Mouse (Mus musculus) MEL (cell line): ENCODE data around the gene Dcps.

Experiments used
- BHLHE40 ChIP-seq: IDR thresholded peaks from 2 replicates; pipeline ENCODE4 v1.6.1; 2012; ENCODE audit warnings: low read depth, mild to moderate bottlenecking, inconsistent platforms, low read length, improper control_type of control experiment, borderline replicate concordance
- CTCF ChIP-seq, 3 experiments: IDR thresholded peaks in 2 of 3; conservative IDR thresholded peaks in 1 of 3; 2 replicates each; pipeline ENCODE4 v1.5.1; 2011 to 2012; ENCODE audit warnings: low read length in 3 of 3, low read depth in 2 of 3, mild to moderate bottlenecking in 2 of 3, improper control_type of control experiment in 1 of 3, inconsistent platforms in 1 of 3, mixed read lengths in 1 of 3, moderate library complexity in 1 of 3; ENCODE audit not compliant: control insufficient read depth in 1 of 3, insufficient read depth in 1 of 3, poor library complexity in 1 of 3, severe bottlenecking in 1 of 3
- EP300 ChIP-seq, 2 experiments: IDR thresholded peaks; 2 replicates each; pipeline ENCODE4 v1.6.1; 2011; ENCODE audit warnings: improper control_type of control experiment in 2 of 2, low read length in 2 of 2, low read depth in 1 of 2, mild to moderate bottlenecking in 1 of 2
- GABPA ChIP-seq: IDR thresholded peaks from 2 replicates; pipeline ENCODE4 v1.6.1; 2012; ENCODE audit warnings: low read depth, mild to moderate bottlenecking, inconsistent platforms, low read length, improper control_type of control experiment, moderate library complexity
- GATA1 ChIP-seq: IDR thresholded peaks from 2 replicates; pipeline ENCODE4 v1.6.1; 2011; ENCODE audit warnings: low read depth, low read length, improper control_type of control experiment
- HCFC1 ChIP-seq: IDR thresholded peaks from 2 replicates; pipeline ENCODE4 v1.6.1; 2012; ENCODE audit warnings: low read depth, mild to moderate bottlenecking, inconsistent platforms, low read length, improper control_type of control experiment, moderate library complexity
- MAFK ChIP-seq: IDR thresholded peaks from 2 replicates; pipeline ENCODE4 v1.6.1; 2011; ENCODE audit warnings: low read depth, mild to moderate bottlenecking, low read length, improper control_type of control experiment, borderline replicate concordance
- MXI1 ChIP-seq: IDR thresholded peaks from 2 replicates; pipeline ENCODE4 v1.6.1; 2011; ENCODE audit warnings: mild to moderate bottlenecking, low read depth, low read length, improper control_type of control experiment
- POLR2A ChIP-seq, 2 experiments: IDR thresholded peaks; 2 replicates each; pipeline ENCODE4 v1.6.1; 2011 to 2012; ENCODE audit warnings: low read length in 2 of 2, mild to moderate bottlenecking in 2 of 2, control low read depth in 1 of 2, improper control_type of control experiment in 1 of 2, low read depth in 1 of 2, moderate library complexity in 1 of 2; ENCODE audit not compliant: control insufficient read depth in 1 of 2, insufficient read depth in 1 of 2, poor library complexity in 1 of 2
- RAD21 ChIP-seq: IDR thresholded peaks from 2 replicates; pipeline ENCODE4 v1.6.1; 2011; ENCODE audit warnings: mild to moderate bottlenecking, low read depth, low read length, improper control_type of control experiment
- SIN3A ChIP-seq: IDR thresholded peaks from 2 replicates; pipeline ENCODE4 v1.6.1; 2012; ENCODE audit warnings: low read length, improper control_type of control experiment, inconsistent platforms
- SMC3 ChIP-seq: IDR thresholded peaks from 2 replicates; pipeline ENCODE4 v1.6.1; 2011; ENCODE audit warnings: low read depth, low read length, improper control_type of control experiment
- USF1 ChIP-seq: IDR thresholded peaks from 2 replicates; pipeline ENCODE4 v1.6.1; 2014; ENCODE audit warnings: low read depth, mild to moderate bottlenecking, inconsistent platforms, low read length, improper control_type of control experiment, moderate library complexity
- ZNF384 ChIP-seq: IDR thresholded peaks from 2 replicates; pipeline ENCODE4 v1.6.1; 2012; ENCODE audit warnings: low read depth, mild to moderate bottlenecking, inconsistent platforms, low read length, improper control_type of control experiment

DNA sequence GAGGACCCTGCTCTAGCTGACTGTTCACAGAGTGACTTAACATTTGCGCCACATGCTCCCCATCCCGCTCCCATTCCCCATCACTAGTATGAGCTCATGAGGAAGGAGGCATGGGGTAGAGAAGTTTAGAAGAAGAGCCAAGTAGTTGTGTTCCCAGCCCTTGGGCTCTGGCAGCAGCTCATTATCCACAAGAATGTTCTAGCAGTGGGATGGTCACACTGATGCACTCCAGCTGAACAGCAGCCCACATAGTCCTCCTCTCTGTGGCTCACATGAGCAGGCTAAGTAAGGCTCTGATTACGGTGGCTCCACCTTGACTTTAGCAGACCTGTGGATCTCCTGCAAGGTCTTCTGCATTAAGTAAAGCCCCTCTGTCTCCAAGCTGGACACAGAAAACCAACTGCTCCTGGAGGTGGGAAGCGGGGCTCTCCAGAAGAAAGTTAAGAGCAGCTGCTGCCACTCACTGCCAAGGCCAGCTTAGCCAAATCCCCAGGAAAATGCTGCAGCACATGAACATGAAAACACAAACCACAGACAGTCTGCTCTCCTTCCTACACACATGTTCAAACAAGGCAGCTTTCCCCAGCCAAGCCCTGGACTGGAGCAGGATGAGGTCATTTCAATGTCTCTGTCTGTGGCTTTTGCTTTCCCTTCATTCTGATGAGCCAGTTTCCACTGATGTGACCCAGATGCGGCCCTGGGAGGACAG, 19.7 kb downstream of the Dcps start:
- TF ChIP-seq EP300 (IDR thresholded peaks at IDR 0.05; ENCODE audit: low read depth in 1 of 2, low read length in 2 of 2) = no peak
- TF ChIP-seq SMC3 = no peak
- no peak for TF ChIP-seq BHLHE40
- TF ChIP-seq MAFK = no peak
- no peak for TF ChIP-seq SIN3A
- TF ChIP-seq CTCF (IDR thresholded peaks at IDR 0.05 in 2 of 3, conservative IDR thresholded peaks at IDR 0.05 in 1 of 3; ENCODE audit: control insufficient read depth in 1 of 3, insufficient read depth in 1 of 3, low read depth in 2 of 3, low read length in 3 of 3, poor library complexity in 1 of 3, severe bottlenecking in 1 of 3) = no peak
- no peak for TF ChIP-seq GATA1
- no peak for TF ChIP-seq GABPA
- TF ChIP-seq ZNF384 = no peak
- no peak for TF ChIP-seq POLR2A (IDR thresholded peaks at IDR 0.05; ENCODE audit: control insufficient read depth in 1 of 2, insufficient read depth in 1 of 2, low read depth in 1 of 2, low read length in 2 of 2, poor library complexity in 1 of 2)
- TF ChIP-seq USF1 = no peak
- TF ChIP-seq MXI1 = no peak
- no peak for TF ChIP-seq HCFC1
- TF ChIP-seq RAD21 = no peak
